Mouse (Mus musculus) ES-Bruce4 (cell line): ENCODE results near the gene Itga10.

ENCODE experiments used
- CTCF ChIP-seq: IDR thresholded peaks from one replicate; pipeline ENCODE4 v1.8.1; 2011; ENCODE audit warnings: low read depth, low read length
- POLR2A ChIP-seq: IDR thresholded peaks from one replicate; pipeline ENCODE4 v1.8.1; 2011; ENCODE audit warnings: low read length; ENCODE audit not compliant: insufficient read depth

- TF ChIP-seq CTCF (no peak), POLR2A (no peak)
Measured at GRCm38 (mm10) chr3:96666916-96667315, 21.5 kb downstream of the Itga10 start.
